Mouse (Mus musculus): ENCODE measurements around the gene Cutc.

DNA sequence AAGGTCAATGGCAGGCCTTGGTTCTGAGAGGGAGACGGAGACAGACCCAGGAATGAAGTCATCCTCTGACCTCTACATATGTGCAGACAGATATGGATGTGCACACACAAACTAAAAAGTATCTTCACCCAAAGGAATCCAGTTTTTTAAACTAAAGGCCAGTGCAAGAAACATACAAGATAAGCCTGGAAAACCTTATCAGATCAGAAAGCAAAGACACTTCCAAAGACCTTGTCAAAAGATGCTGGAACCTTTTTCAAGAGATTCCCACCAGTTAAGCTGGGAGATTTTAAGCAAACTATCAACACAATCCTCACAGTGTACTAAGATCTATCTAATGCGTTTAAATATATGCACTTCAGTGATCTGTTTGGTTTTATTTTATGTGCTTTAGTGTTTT lies 2.8 kb upstream of the Cutc start:
- TF ChIP-seq GATA1 (IDR thresholded peaks at IDR 0.05; ENCODE audit: borderline replicate concordance, low read length): no peak
- TF ChIP-seq FLI1 (IDR thresholded peaks at IDR 0.05; ENCODE audit: low read length): no peak

Measured in megakaryocyte, embryonic 14.5 days (primary cell).